Mouse (Mus musculus) frontal cortex, adult 2 months (tissue): ENCODE data around the gene Twf1. TPM values are rescaled to one million over a fixed set of nuclear protein-coding genes. Genes with fewer than 3 reads are reported as not detected.

Source experiments
- DNase-seq, 2 experiments: peaks; one replicate each; pipeline ENCODE4 v3.0.0; 2022; ENCODE audit warnings: low spot score in 1 of 2; ENCODE audit errors: extremely low spot score in 1 of 2
- polyA plus RNA-seq: library from polyadenylated mRNA; depleted of rRNA; stranded (reverse); fragments of >200 nt; gene quantifications from 2 replicates; pipeline ENCODE4 v1.2.3, GENCODE M21; 2012

Twf1 gene
- polyA plus RNA-seq, 1 experiment = 58.2 TPM

DNA sequence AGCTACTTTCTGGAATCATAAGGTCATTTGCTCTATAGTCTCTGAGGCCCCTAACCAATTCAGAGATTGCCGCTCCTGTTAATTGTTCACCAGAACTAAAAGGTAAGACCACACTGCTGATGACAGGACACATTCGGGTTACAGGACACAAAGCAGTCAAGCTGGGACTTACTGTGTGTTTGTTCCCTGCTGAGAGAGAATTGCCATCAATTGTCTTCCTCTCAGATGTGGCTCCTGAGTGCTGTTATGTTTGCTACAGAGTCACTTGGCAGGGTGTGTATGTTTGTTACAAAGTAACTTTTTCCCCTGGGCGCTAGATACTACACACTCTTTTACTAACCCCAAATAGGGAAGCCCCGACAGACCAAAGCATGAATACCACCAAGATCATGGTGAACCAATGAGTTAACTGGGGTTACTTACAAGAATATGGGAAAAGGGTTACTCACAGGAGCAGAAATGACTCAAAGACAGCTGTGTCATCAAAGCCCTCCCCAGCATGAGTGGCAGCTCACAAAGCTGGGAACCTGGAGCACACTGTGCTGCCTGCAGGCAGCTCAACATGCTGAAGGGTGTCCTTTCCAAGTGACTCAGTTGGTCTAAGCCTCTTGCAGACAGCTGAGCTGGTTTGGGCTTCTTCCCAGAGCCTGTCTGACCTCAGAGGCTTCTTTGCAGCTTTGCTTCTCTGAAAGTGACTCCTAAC is 15.0 kb downstream of the Twf1 start:
- no peak for DNase-seq

GRCm38 (mm10) chr15:94572746-94573145 is 16.9 kb downstream of the Twf1 start:
- DNase-seq = no peak

- DNase-seq = no peak
Measured at GRCm38 (mm10) chr15:94571501-94571900, 18.2 kb downstream of the Twf1 start.

DNA sequence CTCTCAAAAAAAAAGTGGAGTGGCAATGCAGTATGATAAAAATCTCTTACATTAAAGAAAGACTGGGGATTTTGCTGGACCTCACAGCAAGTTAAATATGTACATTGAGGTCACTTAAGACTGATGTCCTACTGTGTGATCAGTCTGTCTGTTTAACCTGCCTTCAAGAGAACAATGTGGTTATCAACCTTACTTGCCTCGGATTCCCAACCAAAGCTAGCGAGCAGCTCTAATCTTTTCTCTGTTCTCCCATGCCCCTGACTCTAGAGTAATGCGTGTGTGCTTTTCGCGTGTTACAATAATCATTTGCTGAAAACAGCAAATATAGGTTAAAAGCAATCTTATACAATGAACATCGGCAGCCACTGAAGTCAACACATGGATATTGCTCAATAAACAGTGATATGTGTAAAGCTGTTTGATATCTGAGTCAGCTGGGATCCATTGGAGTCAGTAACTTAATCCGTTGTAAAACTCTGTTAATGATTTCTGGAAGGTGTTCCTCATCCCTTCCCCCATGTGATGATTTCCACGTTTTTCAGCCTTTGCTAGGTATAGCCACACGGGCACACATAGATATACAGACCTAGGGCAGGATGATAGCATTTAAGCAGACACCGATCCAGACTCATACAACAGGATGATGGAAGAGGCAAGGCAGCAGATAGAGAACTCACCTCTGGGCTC is 21.1 kb downstream of the Twf1 start:
- DNase-seq = no peak

GRCm38 (mm10) chr15:94565854-94566253 is 23.8 kb downstream of the Twf1 start:
- no peak for DNase-seq

DNA sequence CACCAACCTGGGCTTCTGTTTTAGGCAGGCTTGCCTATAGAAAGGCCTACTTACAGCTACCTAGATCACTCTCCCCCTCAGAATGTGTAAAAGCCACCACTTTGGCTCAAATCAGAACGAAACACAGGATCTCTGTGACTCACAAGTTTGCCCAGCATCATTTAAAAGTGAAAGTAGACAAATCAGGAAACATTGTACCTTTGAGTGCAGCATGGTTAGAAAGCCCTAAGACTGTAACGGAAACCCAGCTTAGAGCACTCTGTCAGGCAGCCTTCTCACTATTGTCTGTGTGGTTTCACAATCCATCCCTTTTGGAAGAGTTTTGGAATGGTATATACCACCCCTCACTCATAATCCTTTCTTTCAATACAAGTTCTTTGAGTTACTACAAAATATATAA is 24.8 kb downstream of the Twf1 start:
- DNase-seq = no peak

DNA sequence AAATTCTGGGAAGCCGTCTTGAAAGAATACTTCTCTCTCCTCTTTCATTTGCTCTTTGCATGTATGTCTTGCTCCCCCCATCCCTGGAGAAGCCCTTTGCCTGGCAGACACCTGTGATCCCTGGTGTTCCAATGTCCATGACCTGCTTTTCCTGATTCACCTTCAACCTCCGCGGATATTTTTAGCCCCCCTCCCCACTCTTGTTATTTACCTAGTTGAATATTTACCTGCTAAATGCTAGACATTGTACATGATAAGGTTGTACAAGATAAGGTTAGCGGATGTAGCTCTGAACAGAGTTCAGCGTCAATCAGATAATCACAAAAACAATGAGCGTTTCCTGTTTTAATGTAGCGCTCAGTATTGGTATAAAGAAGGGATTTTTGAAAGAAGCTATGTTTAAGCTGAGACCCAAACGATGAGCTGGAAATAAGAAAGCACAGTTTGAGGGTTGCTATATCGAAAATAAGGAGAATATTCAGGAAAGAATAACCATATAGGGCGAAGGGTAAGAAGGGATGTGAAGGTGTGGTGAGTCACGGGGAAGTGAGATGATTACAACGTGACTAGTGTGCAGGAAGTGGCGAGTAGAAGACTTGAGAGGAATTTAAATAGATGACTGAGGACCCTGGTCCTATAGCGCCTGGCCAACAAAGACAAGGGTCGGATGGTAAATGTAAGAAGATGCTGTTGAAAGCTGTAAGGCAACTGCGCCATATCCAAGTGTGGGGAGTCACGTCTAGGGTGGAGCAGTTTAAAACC is 30.6 kb downstream of the Twf1 start:
- DNase-seq = no peak

GRCm38 (mm10) chr15:94557442-94557841 is 32.2 kb downstream of the Twf1 start:
- DNase-seq = peak; percentile 67 to 98

DNA sequence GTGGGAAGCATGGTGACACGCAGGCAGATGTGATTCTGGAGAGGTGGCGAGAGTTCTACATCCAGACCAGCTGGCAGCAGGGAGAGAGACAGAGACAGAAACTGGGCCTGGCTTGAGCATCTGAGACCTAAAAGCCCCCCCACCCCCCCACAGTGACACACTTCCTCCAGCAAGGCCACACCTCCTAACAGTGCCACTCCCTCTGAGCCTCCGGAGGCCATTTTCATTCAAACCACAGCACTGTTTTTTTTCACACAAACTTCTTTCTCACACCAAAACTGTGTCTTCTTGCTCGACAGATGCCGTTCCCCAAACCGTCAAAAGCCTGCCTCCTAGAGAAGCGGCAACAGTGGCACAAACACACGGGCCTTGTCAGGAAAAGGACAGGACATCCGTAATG is 36.2 kb downstream of the Twf1 start:
- DNase-seq = no peak

- no peak for DNase-seq
Measured at GRCm38 (mm10) chr15:94544844-94545243, 44.8 kb downstream of the Twf1 start.

DNA sequence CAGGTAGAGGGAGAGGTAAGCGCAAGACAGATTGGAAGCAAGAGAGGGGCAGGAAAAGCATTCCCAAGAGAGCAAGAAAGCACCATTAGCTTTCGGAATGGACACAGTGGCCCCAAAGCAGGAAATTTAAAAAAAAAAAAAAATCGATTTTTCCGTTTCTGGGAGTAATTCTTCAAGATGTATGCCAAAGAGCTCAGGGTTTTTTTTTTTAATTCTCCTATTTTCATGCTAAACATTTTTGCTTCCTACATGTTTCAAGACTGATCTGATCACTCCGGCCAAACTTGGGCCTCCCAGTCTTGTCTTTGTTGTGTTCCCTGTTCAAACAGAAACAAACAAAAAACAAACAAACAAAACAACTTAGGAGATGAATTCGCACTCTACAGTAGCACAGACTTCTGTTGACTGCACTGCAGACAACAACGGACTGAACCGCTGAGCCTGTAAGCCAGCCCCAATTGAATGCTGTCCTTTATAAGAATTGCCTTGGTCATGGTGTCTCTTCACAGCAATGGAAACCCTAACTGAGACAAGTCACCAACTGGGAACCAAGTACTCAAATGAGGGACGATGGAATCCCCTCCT is 45.5 kb downstream of the Twf1 start:
- DNase-seq = no peak

GRCm38 (mm10) chr15:94543409-94544051 is 46.2 kb downstream of the Twf1 start, which contains the start of the genes Pus7l and Irak4:
Gene Pus7l (minus strand): TSS chr15:94543547.
Gene Irak4 (plus strand): TSS chr15:94543643.
- DNase-seq = peak; percentile 84 to 95

DNA sequence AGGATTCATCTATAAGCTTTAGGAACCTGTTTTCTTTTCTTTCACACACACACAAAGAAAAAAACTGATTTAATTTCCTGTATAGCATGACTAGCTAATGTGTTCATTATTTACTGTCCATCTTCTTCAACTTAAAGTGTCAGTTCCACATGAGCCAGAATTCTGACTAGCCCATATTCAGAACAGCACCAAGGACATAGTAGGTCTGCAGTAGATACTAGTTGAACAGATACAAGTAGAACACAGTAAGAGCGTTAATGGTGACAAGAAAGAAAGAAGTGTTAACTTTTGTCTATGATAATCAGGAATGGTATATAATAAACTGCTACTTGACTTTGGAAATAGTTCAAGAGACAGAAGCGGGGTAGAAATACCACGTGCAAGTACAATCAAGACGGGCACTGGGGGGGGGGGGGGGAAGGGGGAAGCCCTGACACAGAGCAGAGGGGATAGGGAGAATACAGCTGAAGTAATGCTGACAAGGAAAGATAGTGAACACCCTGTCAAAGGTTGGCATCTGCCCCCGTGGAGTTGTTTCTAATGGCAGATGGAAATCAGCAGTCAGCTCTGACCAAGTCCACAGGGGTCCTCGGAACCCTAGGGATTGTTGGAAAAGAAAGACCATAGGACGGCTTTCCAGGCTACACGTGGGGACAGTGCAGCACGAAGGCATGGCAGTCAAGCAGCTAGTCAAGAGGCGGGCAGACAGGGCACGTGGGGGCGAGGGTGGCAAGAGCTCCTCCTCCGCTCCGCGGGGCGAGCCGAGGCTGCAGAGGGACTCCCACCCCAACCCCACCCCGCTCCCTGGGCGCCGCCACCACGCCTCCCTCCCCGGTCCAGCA is 46.9 kb downstream of the Twf1 start:
- DNase-seq = no peak

DNA sequence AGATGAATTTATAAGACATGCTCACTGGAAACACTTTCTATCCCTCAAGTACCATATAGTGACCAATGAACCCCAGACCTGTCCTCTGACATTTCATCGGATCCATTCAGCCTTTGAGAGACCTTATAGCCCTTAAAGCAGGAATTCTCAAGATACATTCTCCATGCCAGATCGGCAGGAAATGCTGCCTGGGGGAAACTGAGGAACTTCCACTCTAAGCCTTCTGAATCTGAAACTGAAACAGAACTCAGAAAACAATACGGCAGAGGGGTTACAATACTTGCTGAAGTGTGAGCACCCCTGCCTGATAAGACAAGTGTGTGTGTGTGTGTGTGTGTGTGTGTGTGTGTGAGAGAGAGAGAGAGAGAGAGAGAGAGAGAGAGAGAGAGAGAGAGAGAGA is 50.4 kb downstream of the Twf1 start:
- DNase-seq = no peak

- DNase-seq = no peak
Measured at GRCm38 (mm10) chr15:94535521-94535920, 54.2 kb downstream of the Twf1 start.

DNA sequence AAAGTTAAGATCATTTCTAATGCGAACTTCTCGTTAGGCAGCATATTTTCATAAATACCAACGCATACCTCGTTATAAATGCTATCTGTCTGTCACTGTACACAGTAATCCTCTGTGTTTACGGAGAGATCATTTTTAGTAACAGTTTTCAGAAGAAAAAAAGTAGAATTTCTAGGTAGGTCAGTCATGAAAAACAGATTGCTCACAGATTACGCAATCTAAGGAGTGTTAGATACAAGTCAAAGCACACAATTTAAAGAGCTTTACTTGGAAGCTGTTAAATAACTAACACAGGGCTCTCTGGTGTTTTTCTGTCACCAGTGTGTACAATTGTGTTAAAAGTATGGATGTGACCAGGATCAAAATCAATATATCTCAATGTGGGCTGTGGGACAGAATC is 56.7 kb downstream of the Twf1 start:
- DNase-seq = no peak

- DNase-seq = no peak
Measured at GRCm38 (mm10) chr15:94532306-94532705, 57.4 kb downstream of the Twf1 start.

GRCm38 (mm10) chr15:94530519-94530918 is 59.2 kb downstream of the Twf1 start:
- no peak for DNase-seq
